Mouse (Mus musculus) liver (tissue): ENCODE measurements around the gene Gal3st2.
"Not testable (repeated sequence)": the region's sequence is repeated elsewhere in the genome, so short reads cannot be mapped to it uniquely, and the experiment has no call there.

Experiments
- DNase-seq: peaks from one replicate; pipeline ENCODE4 v3.0.0-alpha.2; 2020; ENCODE audit warnings: mixed read lengths

Gal3st2 gene

GRCm38 (mm10) chr1:93861048-93861447, at the start of gene Gal3st2:
Gene Gal3st2, plus strand, starts transcription at chr1:93861306.
- DNase-seq, result not testable (repeated sequence)

GRCm38 (mm10) chr1:93811495-93812039, 49.5 kb upstream of the Gal3st2 start:
- DNase-seq, result no peak

- DNase-seq, result no peak
These were observed 43.1 kb upstream of the Gal3st2 start for GRCm38 (mm10) chr1:93817823-93818532.

GRCm38 (mm10) chr1:93818722-93819121, 42.4 kb upstream of the Gal3st2 start:
- DNase-seq, result no peak

- DNase-seq, result no peak
These were observed 37.2 kb upstream of the Gal3st2 start for GRCm38 (mm10) chr1:93823796-93824495.

- DNase-seq, result peak; percentile 30
These were observed 36.5 kb upstream of the Gal3st2 start, which contains the start of gene D2hgdh for GRCm38 (mm10) chr1:93824609-93825008. Gene D2hgdh, plus strand, starts transcription at chr1:93824909.

- peak; percentile 96 for DNase-seq
These were observed 35.9 kb upstream of the Gal3st2 start for GRCm38 (mm10) chr1:93825105-93825674.

- DNase-seq, result peak; percentile 17
These were observed 35.2 kb upstream of the Gal3st2 start for GRCm38 (mm10) chr1:93825771-93826539.

- DNase-seq, result no peak
These were observed 34.6 kb upstream of the Gal3st2 start for GRCm38 (mm10) chr1:93826540-93826835.

- not testable (repeated sequence) for DNase-seq
These were observed 28.2 kb upstream of the Gal3st2 start for GRCm38 (mm10) chr1:93832754-93833360.

- DNase-seq, result no peak
These were observed 26.4 kb upstream of the Gal3st2 start for GRCm38 (mm10) chr1:93834671-93835150.

- no peak for DNase-seq
These were observed 25.9 kb upstream of the Gal3st2 start for GRCm38 (mm10) chr1:93835211-93835610.

- DNase-seq, result no peak
These were observed 25.1 kb upstream of the Gal3st2 start for GRCm38 (mm10) chr1:93835876-93836531.

- no peak for DNase-seq
These were observed 24.6 kb upstream of the Gal3st2 start for GRCm38 (mm10) chr1:93836532-93836913.

GRCm38 (mm10) chr1:93837335-93837734, 23.8 kb upstream of the Gal3st2 start:
- no peak for DNase-seq

- DNase-seq, result not testable (repeated sequence)
These were observed 22.5 kb upstream of the Gal3st2 start for GRCm38 (mm10) chr1:93838569-93838968.

GRCm38 (mm10) chr1:93845766-93846366, 15.2 kb upstream of the Gal3st2 start:
- not testable (repeated sequence) for DNase-seq

- DNase-seq, result not testable (repeated sequence)
These were observed 5.3 kb upstream of the Gal3st2 start for GRCm38 (mm10) chr1:93855790-93856189.

- DNase-seq, result no peak
These were observed 3.7 kb upstream of the Gal3st2 start for GRCm38 (mm10) chr1:93857370-93857769.

- DNase-seq, result no peak
These were observed 3.1 kb upstream of the Gal3st2 start for GRCm38 (mm10) chr1:93857991-93858390.

GRCm38 (mm10) chr1:93859619-93860018, 1.5 kb upstream of the Gal3st2 start:
- DNase-seq, result no peak
